Mouse (Mus musculus) gastrocnemius, postnatal 14 days (tissue): Measurements from ENCODE around the gene Tas1r3. TPM values are rescaled to one million over a fixed set of nuclear protein-coding genes. Genes with fewer than 3 reads are reported as not detected.

Source experiments
- DNase-seq: peaks from one replicate; pipeline ENCODE4 v3.0.0; 2021; ENCODE audit warnings: mixed read lengths
- intact Hi-C: fragments of 180-260 bp; cut with DNase I; formaldehyde crosslinking; loops from one replicate; pipeline ENCODE4 v1.15.1; 2025; ENCODE audit warnings: low total_unique reads
- total RNA-seq, 2 experiments: library from RNA; stranded (reverse); gene quantifications; 2 replicates each; pipeline ENCODE4 v1.2.3; 2021

Gene Tas1r3
- total RNA-seq, 2 experiments from 2014 or later = 0.10 to 0.13 TPM

GRCm38 (mm10) chr4:155889316-155889715 is 26.2 kb upstream of the Tas1r3 start:
- intact Hi-C loops = no loop called here
- no peak for DNase-seq

- no peak for DNase-seq
- intact Hi-C loops = no loop called here
These were observed 25.0 kb upstream of the Tas1r3 start for GRCm38 (mm10) chr4:155888181-155888580.

GRCm38 (mm10) chr4:155887674-155888073 is 24.5 kb upstream of the Tas1r3 start:
- intact Hi-C loops = no loop called here

GRCm38 (mm10) chr4:155886330-155886729 is 23.2 kb upstream of the Tas1r3 start:
- DNase-seq = no peak
- intact Hi-C loops = no loop called here

More at GRCm38 (mm10) chr4:155887674-155888073, 24.5 kb upstream of the Tas1r3 start:
- no peak for DNase-seq

GRCm38 (mm10) chr4:155883587-155883986 is 20.4 kb upstream of the Tas1r3 start:
- no peak for DNase-seq
- intact Hi-C loops = no loop called here

- no peak for DNase-seq
- intact Hi-C loops = no loop called here
These were observed 8.2 kb upstream of the Tas1r3 start for GRCm38 (mm10) chr4:155871404-155871803.

GRCm38 (mm10) chr4:155869317-155870033 is 6.3 kb upstream of the Tas1r3 start, which contains the start of the genes Cptp and Ints11:
TSS of gene Cptp (minus strand) at chr4:155869440.
TSS of gene Ints11 (plus strand) at chr4:155869546.
- peak; percentile 98 for DNase-seq
- intact Hi-C loops = no loop called here

GRCm38 (mm10) chr4:155868614-155869298 is 5.6 kb upstream of the Tas1r3 start:
- DNase-seq = no peak
- intact Hi-C loops = no loop called here

GRCm38 (mm10) chr4:155861787-155862186 is 1.4 kb downstream of the Tas1r3 start:
- intact Hi-C loops = no loop called here
- no peak for DNase-seq

GRCm38 (mm10) chr4:155859318-155859717 is 3.8 kb downstream of the Tas1r3 start:
- no peak for DNase-seq
- intact Hi-C loops = no loop called here

- intact Hi-C loops = no loop called here
- no peak for DNase-seq
These were observed 6.3 kb downstream of the Tas1r3 start for GRCm38 (mm10) chr4:155856881-155857280.

- no peak for DNase-seq
- intact Hi-C loops = no loop called here
These were observed 7.1 kb downstream of the Tas1r3 start for GRCm38 (mm10) chr4:155856071-155856470.

- intact Hi-C loops = no loop called here
- no peak for DNase-seq
These were observed 8.2 kb downstream of the Tas1r3 start for GRCm38 (mm10) chr4:155854991-155855390.

GRCm38 (mm10) chr4:155853421-155853820 is 9.7 kb downstream of the Tas1r3 start:
- intact Hi-C loops = no loop called here
- DNase-seq = no peak

- no peak for DNase-seq
- intact Hi-C loops = no loop called here
These were observed 11.2 kb downstream of the Tas1r3 start for GRCm38 (mm10) chr4:155851951-155852411.

- DNase-seq = no peak
- intact Hi-C loops = no loop called here
These were observed 11.8 kb downstream of the Tas1r3 start for GRCm38 (mm10) chr4:155851368-155851767.

- intact Hi-C loops = no loop called here
- DNase-seq = no peak
These were observed 13.2 kb downstream of the Tas1r3 start for GRCm38 (mm10) chr4:155849792-155850451.

- DNase-seq = no peak
- intact Hi-C loops = no loop called here
These were observed 13.8 kb downstream of the Tas1r3 start for GRCm38 (mm10) chr4:155849391-155849790.

GRCm38 (mm10) chr4:155848434-155849095 is 14.6 kb downstream of the Tas1r3 start:
- intact Hi-C loops = no loop called here
- DNase-seq = peak; percentile 73
